Mouse (Mus musculus): ENCODE results near the gene Gm10837. TPM values are rescaled to one million over a fixed set of nuclear protein-coding genes. Genes with fewer than 3 reads are reported as not detected.
"Not testable (repeated sequence)": the region's sequence is repeated elsewhere in the genome, so short reads cannot be mapped to it uniquely, and the experiment has no call there.

Gm10837 gene
- polyA plus RNA-seq, 1 experiment, result not detected

DNA sequence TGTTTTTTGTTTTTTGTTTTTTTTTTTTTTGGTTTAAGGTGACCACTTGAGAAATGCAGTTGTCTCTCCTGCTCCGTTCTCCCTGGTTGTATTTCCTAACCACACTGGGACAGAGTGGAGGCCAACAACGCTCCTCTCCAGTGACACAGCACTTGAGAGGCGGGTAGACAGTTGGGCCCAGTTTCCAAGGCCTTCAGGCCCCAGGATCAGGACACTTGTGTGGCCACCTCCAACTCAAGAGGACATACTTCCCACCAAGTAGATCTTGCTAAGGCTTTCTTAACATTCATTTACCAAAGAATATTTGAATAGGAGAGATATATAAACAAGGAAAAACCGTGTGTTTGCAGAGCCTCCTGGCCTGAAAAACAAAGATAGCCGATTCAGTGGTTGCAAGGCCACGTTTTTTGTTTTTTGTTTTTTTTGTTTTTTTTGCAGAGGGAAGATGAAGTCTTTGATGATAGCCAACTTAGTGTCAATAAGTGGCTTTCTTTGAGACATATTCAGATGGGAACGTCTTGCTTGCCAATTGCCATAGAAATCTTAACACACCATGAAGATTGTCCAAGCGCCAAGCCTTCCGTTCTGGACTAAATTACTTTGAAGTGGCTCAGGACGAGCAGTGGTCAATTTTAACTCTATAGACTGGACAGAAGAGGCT is 35.4 kb upstream of the Gm10837 start:
- Histone ChIP-seq H3K4me1 (peaks cover 8% of the 10 kb centered on the region), H3K36me3 (replicated peaks; ENCODE audit: low read length) (no peaks in the 10 kb centered on the region), H3K4me3 (replicated peaks) (no peak overlapping the region), H3K27me3 (replicated peaks) (peaks cover 58% of the 10 kb centered on the region), H3K9me3 (no peaks in the 10 kb centered on the region)
- TF ChIP-seq FLI1 (IDR thresholded peaks at IDR 0.05; ENCODE audit: low read length) (no peak), GATA1 (IDR thresholded peaks at IDR 0.05; ENCODE audit: borderline replicate concordance, low read length) (no peak)

- peaks cover 57% of the 10 kb centered on the region for H3K27me3 ChIP-seq (replicated peaks)
- TF ChIP-seq FLI1 (IDR thresholded peaks at IDR 0.05; ENCODE audit: low read length) (no peak), GATA1 (IDR thresholded peaks at IDR 0.05; ENCODE audit: borderline replicate concordance, low read length) (no peak)
- H3K4me1 ChIP-seq, result peaks cover 8% of the 10 kb centered on the region
- no peak overlapping the region for H3K4me3 ChIP-seq (replicated peaks)
- no peaks in the 10 kb centered on the region for H3K9me3 ChIP-seq
- no peaks in the 10 kb centered on the region for H3K36me3 ChIP-seq (replicated peaks; ENCODE audit: low read length)
These were observed 34.8 kb upstream of the Gm10837 start for GRCm38 (mm10) chr14:122455562-122455958.

DNA sequence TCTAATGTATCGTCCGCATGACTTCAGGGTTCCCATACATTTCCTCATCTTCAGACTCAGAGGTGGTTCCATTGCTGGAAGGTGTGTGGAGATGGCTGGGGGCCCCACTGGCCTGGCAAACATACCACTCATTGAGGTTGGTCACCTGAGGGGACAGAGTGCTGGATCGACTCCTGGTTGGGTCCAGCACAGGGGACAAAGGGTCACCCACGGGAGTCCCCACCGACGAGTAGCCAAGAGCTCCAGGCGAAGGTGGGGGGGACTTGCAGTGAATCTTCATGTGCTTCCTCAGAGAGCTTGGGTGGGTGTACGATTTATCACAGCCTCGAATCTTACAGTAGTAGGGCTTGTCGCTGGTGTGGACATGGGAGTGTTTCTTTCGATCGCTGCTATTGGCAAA is 31.1 kb upstream of the Gm10837 start:
- not testable (repeated sequence) for H3K9me3 ChIP-seq; H3K36me3 ChIP-seq (replicated peaks; ENCODE audit: low read length); H3K4me3 ChIP-seq (replicated peaks)
- Histone ChIP-seq H3K4me1 (peaks cover 14% of the 10 kb centered on the region), H3K27me3 (replicated peaks) (peaks cover 51% of the 10 kb centered on the region)

GRCm38 (mm10) chr14:122459776-122460175 is 30.6 kb upstream of the Gm10837 start:
- Histone ChIP-seq H3K36me3 (replicated peaks; ENCODE audit: low read length) (no peaks in the 10 kb centered on the region), H3K4me3 (replicated peaks) (no peak overlapping the region), H3K9me3 (peaks cover 7% of the 10 kb centered on the region), H3K27me3 (replicated peaks) (peaks cover 52% of the 10 kb centered on the region), H3K4me1 (peaks cover 18% of the 10 kb centered on the region)
- TF ChIP-seq FLI1 (IDR thresholded peaks at IDR 0.05; ENCODE audit: low read length) (no peak), GATA1 (IDR thresholded peaks at IDR 0.05; ENCODE audit: borderline replicate concordance, low read length) (no peak)

DNA sequence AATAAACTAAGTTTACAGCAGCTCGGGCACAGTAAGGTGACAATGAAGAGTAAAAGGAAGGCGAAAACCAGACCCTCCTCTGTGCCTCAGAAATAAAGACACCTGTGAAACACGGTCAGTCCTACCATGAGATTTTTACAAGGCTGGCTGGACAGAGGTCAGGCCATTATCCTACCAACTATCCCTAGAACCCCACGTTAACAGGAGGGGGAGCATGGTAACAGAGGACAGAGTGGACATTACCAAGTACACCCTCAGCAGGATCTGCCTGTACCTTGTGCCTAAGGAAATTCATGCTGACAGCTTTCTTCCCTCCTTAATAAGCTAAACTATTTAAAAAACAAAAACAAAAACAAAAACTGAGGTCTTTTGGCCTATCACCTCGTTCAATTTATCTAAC is 30.2 kb upstream of the Gm10837 start:
- peaks cover 7% of the 10 kb centered on the region for H3K9me3 ChIP-seq
- peaks cover 23% of the 10 kb centered on the region for H3K4me1 ChIP-seq
- no peak for TF ChIP-seq GATA1 (IDR thresholded peaks at IDR 0.05; ENCODE audit: borderline replicate concordance, low read length)
- no peak for TF ChIP-seq FLI1 (IDR thresholded peaks at IDR 0.05; ENCODE audit: low read length)
- no peak overlapping the region for H3K4me3 ChIP-seq (replicated peaks)
- H3K27me3 ChIP-seq (replicated peaks), result peaks cover 52% of the 10 kb centered on the region
- H3K36me3 ChIP-seq (replicated peaks; ENCODE audit: low read length), result no peaks in the 10 kb centered on the region

GRCm38 (mm10) chr14:122461500-122461899 is 28.9 kb upstream of the Gm10837 start:
- H3K27me3 ChIP-seq (replicated peaks), result peaks cover 60% of the 10 kb centered on the region
- no peak overlapping the region for H3K4me3 ChIP-seq (replicated peaks)

GRCm38 (mm10) chr14:122461966-122462365 is 28.4 kb upstream of the Gm10837 start:
- H3K4me3 ChIP-seq (replicated peaks), result no peak overlapping the region
- peaks cover 63% of the 10 kb centered on the region for H3K27me3 ChIP-seq (replicated peaks)
- peaks cover 7% of the 10 kb centered on the region for H3K9me3 ChIP-seq
- TF ChIP-seq FLI1 (IDR thresholded peaks at IDR 0.05; ENCODE audit: low read length) (no peak), GATA1 (IDR thresholded peaks at IDR 0.05; ENCODE audit: borderline replicate concordance, low read length) (no peak)
- peaks cover 28% of the 10 kb centered on the region for H3K4me1 ChIP-seq
- no peaks in the 10 kb centered on the region for H3K36me3 ChIP-seq (replicated peaks; ENCODE audit: low read length)

More at GRCm38 (mm10) chr14:122461500-122461899, 28.9 kb upstream of the Gm10837 start:
- Histone ChIP-seq H3K36me3 (replicated peaks; ENCODE audit: low read length) (no peaks in the 10 kb centered on the region), H3K9me3 (peaks cover 7% of the 10 kb centered on the region), H3K4me1 (peaks cover 28% of the 10 kb centered on the region)
- TF ChIP-seq GATA1 (IDR thresholded peaks at IDR 0.05; ENCODE audit: borderline replicate concordance, low read length) (no peak), FLI1 (IDR thresholded peaks at IDR 0.05; ENCODE audit: low read length) (no peak)

- H3K27me3 ChIP-seq (replicated peaks), result peaks cover 70% of the 10 kb centered on the region
These were observed 27.7 kb upstream of the Gm10837 start for GRCm38 (mm10) chr14:122462689-122463079.

DNA sequence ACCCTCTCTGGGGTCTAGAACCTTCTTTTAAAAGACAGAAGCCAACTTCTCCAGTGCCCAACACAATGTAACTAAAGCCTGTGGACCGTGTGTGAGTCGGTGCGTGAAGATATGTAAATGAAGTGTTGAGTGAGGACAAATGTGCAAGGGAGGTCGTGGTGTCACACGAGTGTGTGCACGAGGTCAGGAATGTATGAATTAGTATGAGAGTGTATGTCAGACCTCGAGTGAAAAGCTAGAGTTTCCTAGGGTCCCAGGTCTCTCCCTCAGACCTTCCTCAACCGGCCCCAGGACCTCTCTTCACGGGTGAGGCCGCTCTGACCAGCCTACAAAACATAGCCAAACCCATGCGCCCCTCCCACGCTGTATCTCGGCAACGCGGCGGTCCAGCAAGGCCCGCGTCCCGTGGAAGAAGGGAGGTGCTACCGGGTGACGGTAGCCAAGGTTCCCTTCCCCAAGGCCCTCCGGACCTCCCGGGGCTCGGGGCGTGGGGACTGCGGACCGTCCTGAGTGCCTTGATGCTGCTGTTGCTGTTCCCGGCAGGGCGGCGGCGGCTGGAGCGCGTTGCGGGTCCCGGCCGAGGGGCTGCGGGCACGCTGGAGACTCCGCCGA is 27.2 kb upstream of the Gm10837 start:
- H3K9me3 ChIP-seq, result peaks cover 7% of the 10 kb centered on the region
- peaks cover 75% of the 10 kb centered on the region for H3K27me3 ChIP-seq (replicated peaks)
- H3K4me3 ChIP-seq (replicated peaks), result peak overlapping the region; percentile 89
- H3K4me1 ChIP-seq, result peaks cover 28% of the 10 kb centered on the region
- TF ChIP-seq GATA1 (IDR thresholded peaks at IDR 0.05; ENCODE audit: borderline replicate concordance, low read length) (no peak), FLI1 (IDR thresholded peaks at IDR 0.05; ENCODE audit: low read length) (no peak)
- no peaks in the 10 kb centered on the region for H3K36me3 ChIP-seq (replicated peaks; ENCODE audit: low read length)

More at GRCm38 (mm10) chr14:122462689-122463079, 27.7 kb upstream of the Gm10837 start:
- H3K4me3 ChIP-seq (replicated peaks), result no peak overlapping the region
- TF ChIP-seq GATA1 (IDR thresholded peaks at IDR 0.05; ENCODE audit: borderline replicate concordance, low read length) (no peak), FLI1 (IDR thresholded peaks at IDR 0.05; ENCODE audit: low read length) (no peak)
- H3K4me1 ChIP-seq, result peaks cover 28% of the 10 kb centered on the region
- H3K9me3 ChIP-seq, result peaks cover 7% of the 10 kb centered on the region
- H3K36me3 ChIP-seq (replicated peaks; ENCODE audit: low read length), result no peaks in the 10 kb centered on the region

DNA sequence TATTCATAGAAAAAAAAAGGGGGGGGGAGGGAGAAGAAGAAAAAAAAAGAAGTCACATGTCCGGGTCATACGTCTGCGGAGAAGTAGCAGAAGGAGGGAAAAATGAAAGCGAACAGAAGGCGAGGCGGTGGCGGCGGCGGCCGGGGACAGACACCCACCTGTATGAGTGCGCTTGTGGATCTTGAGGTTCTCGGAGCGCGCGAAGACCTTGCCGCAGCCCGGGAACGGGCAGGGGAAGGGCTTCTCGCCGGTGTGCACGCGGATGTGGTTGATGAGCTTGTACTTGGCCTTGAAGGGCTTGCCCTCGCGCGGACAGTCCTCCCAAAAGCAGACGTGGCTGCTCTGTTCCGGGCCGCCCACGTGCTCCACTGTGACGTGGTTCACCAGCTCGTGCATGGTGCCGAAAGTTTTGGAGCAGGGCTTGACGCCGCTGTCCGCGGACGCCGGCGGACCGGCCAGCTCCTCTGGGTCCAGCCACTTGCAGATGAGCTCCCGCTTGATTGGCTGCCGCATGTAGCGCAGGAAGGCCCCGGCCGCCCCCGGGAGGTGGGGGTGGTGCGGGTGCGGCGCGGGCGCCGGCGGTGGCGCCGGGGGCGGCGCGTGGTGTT is 26.5 kb upstream of the Gm10837 start:
- peaks cover 28% of the 10 kb centered on the region for H3K4me1 ChIP-seq
- not testable (repeated sequence) for H3K36me3 ChIP-seq (replicated peaks; ENCODE audit: low read length); H3K9me3 ChIP-seq
- peaks cover 81% of the 10 kb centered on the region for H3K27me3 ChIP-seq (replicated peaks)
- peak overlapping the region; percentile 89 for H3K4me3 ChIP-seq (replicated peaks)
